Mouse (Mus musculus): ENCODE data around the gene Sult3a1. TPM values are rescaled to one million over a fixed set of nuclear protein-coding genes. Genes with fewer than 3 reads are reported as not detected.
"Not testable (repeated sequence)": the region's sequence is repeated elsewhere in the genome, so short reads cannot be mapped to it uniquely, and the experiment has no call there.

Sult3a1 gene
- not detected for total RNA-seq (2021)
- long read RNA-seq, result 0 reads

- DNase-seq (ENCODE audit: low spot score in 2 of 2), result no peak
Measured at GRCm38 (mm10) chr10:33857421-33857820, at the start of gene Sult3a1. Gene Sult3a1, plus strand, starts transcription at chr10:33857721.

DNA sequence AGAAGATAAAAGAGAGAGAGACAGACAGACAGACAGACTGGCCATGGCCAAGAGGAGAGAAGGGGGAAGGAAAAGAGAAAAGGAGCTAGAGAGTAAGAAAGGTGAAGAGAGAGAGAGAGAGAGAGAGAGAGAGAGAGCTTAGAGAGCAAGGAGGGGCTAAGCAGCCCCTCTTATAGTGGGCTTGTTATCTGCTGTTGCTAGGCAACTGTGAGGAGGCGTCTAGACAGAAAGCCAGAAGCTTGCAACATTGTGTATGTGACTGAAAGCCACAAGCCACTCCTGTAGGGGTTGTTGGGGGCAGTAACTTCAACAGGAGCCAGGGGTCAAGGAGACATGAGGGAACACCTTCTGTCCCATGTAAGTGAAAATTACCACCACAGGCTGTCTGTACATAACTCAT, 45.7 kb upstream of the Sult3a1 start:
- DNase-seq (ENCODE audit: low spot score in 2 of 2), result no peak

DNA sequence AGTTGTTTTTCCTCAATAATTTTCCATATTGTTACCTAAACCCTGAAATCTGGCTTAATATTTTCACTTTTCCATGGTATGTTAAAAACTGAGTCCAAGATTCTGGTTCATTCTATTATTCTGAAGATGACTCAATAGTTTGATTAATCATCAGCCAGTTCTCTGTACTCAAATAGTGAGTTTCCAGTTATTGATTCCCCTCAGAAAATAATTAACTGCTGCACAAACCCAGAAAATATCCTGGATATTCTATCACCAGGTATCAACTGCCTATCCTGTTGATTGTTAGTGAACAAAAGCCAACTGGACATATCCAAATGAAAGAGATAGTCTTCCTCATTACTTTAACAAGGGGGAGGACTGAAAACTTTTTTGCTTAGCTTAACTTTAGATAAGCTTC, 43.3 kb upstream of the Sult3a1 start:
- DNase-seq (ENCODE audit: low spot score in 2 of 2), result no peak

DNA sequence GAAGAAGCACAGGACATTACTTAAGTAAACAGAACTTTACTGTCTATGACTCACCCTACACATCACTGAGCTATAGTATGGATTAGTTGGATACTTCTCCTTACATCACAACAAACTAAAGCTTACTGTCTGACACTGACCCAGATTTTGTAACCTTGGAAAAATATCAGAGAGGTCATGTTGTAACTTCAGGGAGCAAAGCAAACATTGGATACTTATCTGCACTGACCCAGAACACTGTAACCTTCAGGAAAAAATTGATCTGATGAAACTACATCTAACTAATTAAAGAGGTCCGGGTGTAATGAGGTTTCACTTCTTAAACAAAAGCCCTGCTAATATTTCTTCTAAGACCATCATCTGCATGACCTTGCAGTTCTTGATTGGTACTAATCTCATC, 40.6 kb upstream of the Sult3a1 start:
- DNase-seq (ENCODE audit: low spot score in 2 of 2), result no peak

DNA sequence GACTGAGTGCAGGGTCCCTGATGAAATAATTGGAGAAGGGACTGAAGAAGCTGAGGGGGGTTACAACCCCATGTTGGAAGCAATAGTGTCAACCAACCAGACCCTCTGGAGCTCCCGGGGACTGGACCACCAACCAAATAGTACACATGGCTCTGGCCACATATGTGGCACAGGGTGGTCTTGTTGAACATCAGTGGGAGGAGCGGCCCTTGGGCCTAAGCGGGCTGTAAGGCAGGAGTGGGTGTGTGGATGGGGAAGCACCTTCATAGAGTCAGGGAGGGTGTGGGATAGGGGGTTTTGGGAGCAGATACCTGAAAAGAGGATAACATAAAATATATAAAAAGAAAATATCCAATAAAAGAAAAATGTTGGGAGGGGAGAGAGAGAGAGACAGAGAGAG, 36.6 kb upstream of the Sult3a1 start:
- DNase-seq (ENCODE audit: low spot score in 2 of 2), result no peak

DNA sequence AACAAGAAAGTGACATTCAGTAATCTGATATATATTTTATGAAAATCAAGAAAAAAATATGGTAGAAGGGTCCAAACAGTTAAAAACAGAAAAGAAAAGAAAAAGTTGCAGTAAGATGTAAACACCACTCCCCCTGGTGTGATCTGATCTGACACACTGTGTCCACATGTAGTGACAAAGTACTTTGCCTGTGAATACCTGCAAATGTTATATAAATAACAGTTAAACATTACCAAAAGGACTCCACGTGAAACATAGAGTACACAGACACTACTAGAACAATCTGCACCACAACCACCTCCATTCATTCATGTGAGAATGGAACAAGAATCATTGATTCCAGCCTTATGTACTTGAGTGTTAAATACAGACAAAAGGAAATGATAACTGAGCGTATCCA, 8.5 kb downstream of the Sult3a1 start:
- DNase-seq (ENCODE audit: low spot score in 2 of 2), result no peak

GRCm38 (mm10) chr10:33870441-33870840, 12.9 kb downstream of the Sult3a1 start:
- DNase-seq (ENCODE audit: low spot score in 2 of 2), result no peak

DNA sequence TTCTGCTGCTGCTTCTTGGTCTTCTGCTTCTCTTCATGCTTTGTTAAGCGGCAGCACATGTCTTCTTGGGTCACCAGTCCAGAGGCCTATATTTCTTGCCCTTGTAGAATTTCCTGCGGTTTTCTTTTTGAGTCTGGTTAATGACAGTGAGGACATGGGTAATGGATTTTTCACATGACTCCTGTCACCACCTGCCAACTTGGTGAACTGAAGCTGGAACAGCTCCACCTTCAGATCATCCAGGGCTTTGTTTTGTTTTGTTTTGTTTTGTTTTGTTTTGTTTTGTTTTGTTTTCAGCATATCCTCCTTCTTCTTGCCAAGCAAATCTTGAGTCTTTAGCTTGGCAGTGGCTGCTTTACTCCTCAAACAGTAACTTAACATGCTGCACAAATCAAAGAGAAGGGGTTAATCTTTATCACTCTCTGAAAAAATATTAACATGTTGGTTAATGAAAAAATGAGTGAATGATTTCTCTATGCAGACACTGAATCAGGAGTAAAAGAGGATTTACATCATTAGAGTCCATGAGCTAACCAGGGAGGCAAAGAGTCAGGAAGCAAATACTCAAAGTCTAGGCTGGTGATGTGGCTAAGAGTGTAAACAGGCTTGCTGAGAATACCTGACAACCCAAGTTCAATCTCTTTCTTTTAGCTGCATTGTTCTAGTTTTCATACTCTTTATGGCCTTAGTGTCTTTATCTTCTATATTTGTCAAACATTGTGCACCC, 15.3 kb downstream of the Sult3a1 start:
- no peak for DNase-seq (ENCODE audit: low spot score in 2 of 2)

DNA sequence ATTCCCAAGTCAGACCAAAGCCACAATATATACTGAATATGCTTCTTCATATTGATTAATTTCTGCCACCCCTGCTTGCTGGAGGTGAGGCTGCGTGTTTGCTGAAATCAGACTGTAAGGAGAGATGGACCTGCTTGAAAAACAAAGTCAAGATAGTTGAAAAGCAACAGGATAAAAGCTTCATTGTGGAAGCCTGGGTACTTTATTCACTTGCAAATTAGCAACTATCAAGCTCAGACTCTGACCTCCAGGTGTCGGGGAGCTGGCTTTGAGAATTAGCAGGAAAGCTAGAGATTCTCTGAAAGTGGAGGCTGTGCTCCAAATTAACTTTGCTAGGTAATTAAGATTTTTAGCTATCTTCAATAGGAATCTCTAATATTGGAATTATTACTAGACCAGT, 24.9 kb downstream of the Sult3a1 start:
- not testable (repeated sequence) for DNase-seq (ENCODE audit: low spot score in 2 of 2)

DNA sequence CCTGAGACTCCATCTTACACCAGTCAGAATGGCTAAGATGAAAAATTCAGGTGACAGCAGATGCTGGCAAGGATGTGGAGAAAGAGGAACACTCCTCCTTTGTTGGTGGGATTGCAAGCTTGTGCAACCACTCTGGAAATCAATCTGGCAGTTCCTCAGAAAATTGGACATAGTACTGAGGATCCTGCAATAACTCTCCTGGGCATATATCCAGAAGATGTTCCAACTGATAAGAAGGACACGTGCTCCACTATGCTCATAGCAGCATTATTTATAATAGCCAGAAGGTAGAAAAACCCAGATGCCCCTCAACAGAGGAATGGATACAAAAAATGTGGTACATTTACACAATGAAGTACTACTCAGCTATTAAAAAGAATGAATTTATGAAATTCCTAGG, 44.0 kb downstream of the Sult3a1 start:
- DNase-seq (ENCODE audit: low spot score in 2 of 2), result not testable (repeated sequence)

DNA sequence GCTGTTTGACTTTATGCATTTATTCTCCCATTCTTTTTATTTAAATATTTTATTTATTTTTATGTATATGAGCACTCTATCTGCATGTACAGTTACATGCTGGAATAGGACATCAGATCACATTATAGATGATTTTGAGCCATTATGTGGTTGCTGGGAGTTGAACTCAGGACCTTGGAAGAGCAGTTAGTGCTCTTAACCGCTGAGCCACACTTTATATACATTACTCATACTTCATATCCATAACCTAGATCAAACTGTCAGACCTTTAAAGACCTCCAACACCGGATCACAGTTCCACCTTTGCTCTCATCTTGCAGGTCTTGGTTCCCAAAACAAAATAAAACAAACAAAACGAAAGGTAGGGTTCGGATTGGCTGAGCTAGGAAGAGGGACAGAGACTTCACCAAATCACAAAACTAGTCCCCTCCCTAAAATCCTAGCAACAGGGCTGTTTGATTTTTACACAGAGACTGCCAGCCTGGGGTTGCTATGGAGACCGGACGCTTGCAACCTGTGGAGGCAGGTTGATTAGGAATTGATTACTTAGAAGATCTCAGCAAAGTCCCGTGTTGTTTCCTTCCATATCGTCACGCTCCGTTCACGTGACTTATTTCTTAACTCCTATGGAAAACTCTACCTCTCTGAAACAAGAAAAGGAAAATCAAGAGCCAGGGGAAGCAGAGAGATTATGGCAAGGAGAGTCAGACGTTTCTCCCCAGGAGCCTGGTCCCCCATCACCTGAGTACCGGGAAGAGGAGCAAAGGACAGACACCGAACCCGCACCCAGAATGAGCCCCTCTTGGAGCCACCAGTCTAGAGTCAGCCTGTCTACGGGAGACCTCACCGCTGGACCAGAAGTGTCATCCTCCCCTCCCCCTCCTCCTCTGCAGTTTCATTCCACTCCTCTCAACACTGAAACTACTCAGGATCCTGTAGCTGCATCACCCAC, 47.3 kb downstream of the Sult3a1 start, which contains the start of gene Rsph4a:
Rsph4a (plus strand) TSS at position 582 of the 952 bp plus-strand sequence.
- DNase-seq (ENCODE audit: low spot score in 2 of 2), result peak; percentile 68 to 82

GRCm38 (mm10) chr10:33905489-33905888, 48.0 kb downstream of the Sult3a1 start:
- DNase-seq (ENCODE audit: low spot score in 2 of 2), result no peak

Other genes with a start within 250 kb of the Sult3a1 start
- gene Clvs2, start 233.0 kb upstream of the Sult3a1 start, total RNA-seq (2021), result 10 to 100 TPM; 85.3 to 91.0 TPM
- gene Sult3a2, start 71.0 kb upstream of the Sult3a1 start, total RNA-seq (2021), result 1 to 10 TPM in 1 of 2 experiments, under 1 TPM in 1; 0.36 to 1.2 TPM
- gene Rsph4a, start 47.4 kb downstream of the Sult3a1 start, total RNA-seq (2021), result 1 to 10 TPM; 5.1 to 5.5 TPM
- 10 to 100 TPM; 13.7 to 15.3 TPM for gene Zup1, start 93.5 kb downstream of the Sult3a1 start, total RNA-seq (2021)
- gene Rwdd1, start 161.9 kb downstream of the Sult3a1 start, total RNA-seq (2021), result 100 to 1,000 TPM; 101 to 103 TPM
- gene Trappc3l, start 179.9 kb downstream of the Sult3a1 start, total RNA-seq (2021), result under 1 TPM in 1 of 2 experiments, not detected in 1; 0.64 TPM
- not detected for gene Calhm4, start 186.6 kb downstream of the Sult3a1 start, total RNA-seq (2021)
- 1 to 10 TPM; 4.0 to 4.1 TPM for gene Calhm5, start 238.8 kb downstream of the Sult3a1 start, total RNA-seq (2021)